Mouse (Mus musculus) myocyte (in vitro differentiated cells): ENCODE data around the gene Vamp3.

ENCODE experiments used
- E2F4 ChIP-seq: IDR thresholded peaks from one replicate; pipeline ENCODE4 v1.6.1; 2011; ENCODE audit warnings: mild to moderate bottlenecking, control low read depth, moderate library complexity; ENCODE audit not compliant: insufficient read depth
- MAX ChIP-seq: IDR thresholded peaks from one replicate; pipeline ENCODE4 v1.6.1; 2011; ENCODE audit warnings: low read depth, mild to moderate bottlenecking, control low read depth
- POLR2A ChIP-seq: IDR thresholded peaks from one replicate; pipeline ENCODE4 v1.6.1; 2011; ENCODE audit warnings: low read depth, mild to moderate bottlenecking, control low read depth, moderate library complexity; ENCODE audit not compliant: insufficient read length
- SRF ChIP-seq: IDR thresholded peaks from one replicate; pipeline ENCODE4 v1.6.1; 2011; ENCODE audit warnings: low read depth; ENCODE audit not compliant: control insufficient read depth, insufficient read length
- TCF12 ChIP-seq: IDR thresholded peaks from one replicate; pipeline ENCODE4 v1.6.1; 2011; ENCODE audit warnings: mild to moderate bottlenecking, control low read depth; ENCODE audit not compliant: poor library complexity, insufficient read depth, severe bottlenecking
- TCF3 ChIP-seq: IDR thresholded peaks from one replicate; pipeline ENCODE4 v1.6.1; 2011; ENCODE audit warnings: low read depth, control low read depth; ENCODE audit not compliant: insufficient read length
- USF1 ChIP-seq: IDR thresholded peaks from one replicate; pipeline ENCODE4 v1.6.1; 2011; ENCODE audit warnings: low read depth, mild to moderate bottlenecking, control low read depth, moderate library complexity

DNA sequence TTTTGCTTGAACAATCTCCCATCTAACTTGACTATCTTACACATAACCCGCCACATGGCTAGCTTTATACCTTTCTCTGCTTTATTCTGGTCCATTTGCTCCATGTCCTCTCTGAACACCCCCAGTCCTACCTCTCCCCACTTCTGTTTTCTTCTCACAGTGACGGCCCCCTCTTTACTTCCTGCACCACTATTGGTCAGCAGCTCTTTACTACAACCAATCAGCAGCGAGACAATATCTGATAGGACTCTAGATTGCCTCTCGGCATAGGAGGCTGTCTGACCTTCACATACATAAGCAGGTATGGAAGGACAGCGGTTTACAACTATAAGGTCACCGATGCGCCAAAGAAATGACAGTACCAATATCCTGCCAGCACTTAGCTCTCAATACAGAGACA, 21.2 kb downstream of the Vamp3 start:
- TF ChIP-seq POLR2A (no peak), USF1 (no peak), SRF (no peak), MAX (no peak), TCF12 (no peak), TCF3 (no peak), E2F4 (no peak)
